Mouse (Mus musculus) forebrain, embryonic 14.5 days (tissue): ENCODE measurements at regions not wholly inside any gene's neighbourhood (a gene's known extent, or its start where the extent isn't known, plus 50 kb on each side); places are given as distances from the start of the nearest gene placed in this dataset.

Experiments used
- ATAC-seq: fragments of 200-750 bp; cut with Nextera tagmentation; 2 replicates; pipeline ENCODE4 v1.8.0; 2017; ENCODE audit warnings: mild to moderate bottlenecking, moderate library complexity
- DNase-seq: peaks from one replicate; pipeline ENCODE4 v3.0.0-alpha.2; 2015; ENCODE audit warnings: low spot score
- H3K27ac ChIP-seq: fragments of 300-500 bp; sonication (generic); 2 replicates; pipeline ENCODE4 v1.5.1; 2014; ENCODE audit warnings: low read depth, mild to moderate bottlenecking, control low read depth, low read length, moderate library complexity
- H3K27me3 ChIP-seq: fragments of 300-500 bp; sonication (generic); replicated peaks from 2 replicates; pipeline ENCODE4 v1.6.1; 2014; ENCODE audit warnings: low read length, control low read depth, mixed read lengths; ENCODE audit not compliant: control insufficient read depth, insufficient read depth
- H3K36me3 ChIP-seq: fragments of 300-500 bp; sonication (generic); 2 replicates; pipeline ENCODE4 v1.6.1; 2014; ENCODE audit warnings: low read length, control low read depth; ENCODE audit not compliant: control insufficient read depth, insufficient read depth
- H3K4me1 ChIP-seq: fragments of 300-500 bp; sonication (generic); 2 replicates; pipeline ENCODE4 v1.6.1; 2014; ENCODE audit warnings: antibody characterized with exemption, low read length, control low read depth; ENCODE audit not compliant: control insufficient read depth, insufficient read depth
- H3K4me2 ChIP-seq: fragments of 300-500 bp; sonication (generic); 2 replicates; pipeline ENCODE4 v1.6.1; 2014; ENCODE audit warnings: mild to moderate bottlenecking, control low read depth, low read length
- H3K4me3 ChIP-seq: fragments of 300-500 bp; sonication (generic); 2 replicates; pipeline ENCODE4 v1.5.1; 2014; ENCODE audit warnings: low read depth, low read length, control low read depth
- H3K9ac ChIP-seq: fragments of 300-500 bp; sonication (generic); 2 replicates; pipeline ENCODE4 v1.6.1; 2014; ENCODE audit warnings: mild to moderate bottlenecking, low read length, control low read depth, moderate library complexity
- H3K9me3 ChIP-seq: fragments of 300-500 bp; sonication (generic); replicated peaks from 2 replicates; pipeline ENCODE4 v1.6.1; 2016; ENCODE audit warnings: low read length, control low read depth, mixed read lengths; ENCODE audit not compliant: control insufficient read depth
- WGBS: fragments of 180-500 bp; shearing (Covaris S2); extraction: QIAGEN DNeasy Blood & Tissue Kit; methylation state at CpG from one replicate; pipeline ENCODE4 v1.1.7; 2014; 5-methylcytosine and 5-hydroxymethylcytosine counted together

DNA sequence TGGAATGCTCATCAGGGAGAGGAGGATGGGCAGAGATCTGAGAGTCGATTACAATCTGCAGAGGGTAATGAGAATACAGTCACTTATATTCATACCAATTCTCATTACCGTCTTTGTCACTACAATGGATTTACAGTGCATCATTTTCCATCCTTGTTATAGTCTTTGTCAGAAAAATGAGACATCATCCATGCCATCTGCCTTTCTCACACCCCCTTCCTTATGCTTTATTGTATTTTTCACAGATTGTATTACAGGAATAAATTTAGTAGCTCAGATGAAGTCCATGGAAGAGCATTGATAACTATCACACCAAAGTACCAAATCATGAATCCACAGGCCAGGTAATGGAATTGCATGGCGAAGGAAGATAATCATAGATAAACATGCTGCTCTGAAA is 779.5 kb downstream of the Cenpc1 start:
- H3K27me3 ChIP-seq: no peaks in the 10 kb centered on the region
- H3K4me1 ChIP-seq: no peaks in the 10 kb centered on the region
- no peaks in the 10 kb centered on the region for H3K36me3 ChIP-seq
- no peak overlapping the region for H3K9ac ChIP-seq
- ATAC-seq (no peak), DNase-seq (no peak)
- H3K27ac ChIP-seq: no peak overlapping the region
- no peaks in the 10 kb centered on the region for H3K9me3 ChIP-seq
- no peak overlapping the region for H3K4me3 ChIP-seq
- 92% methylated on average over 3 of the region's 3 CpGs for WGBS
- no peak overlapping the region for H3K4me2 ChIP-seq

DNA sequence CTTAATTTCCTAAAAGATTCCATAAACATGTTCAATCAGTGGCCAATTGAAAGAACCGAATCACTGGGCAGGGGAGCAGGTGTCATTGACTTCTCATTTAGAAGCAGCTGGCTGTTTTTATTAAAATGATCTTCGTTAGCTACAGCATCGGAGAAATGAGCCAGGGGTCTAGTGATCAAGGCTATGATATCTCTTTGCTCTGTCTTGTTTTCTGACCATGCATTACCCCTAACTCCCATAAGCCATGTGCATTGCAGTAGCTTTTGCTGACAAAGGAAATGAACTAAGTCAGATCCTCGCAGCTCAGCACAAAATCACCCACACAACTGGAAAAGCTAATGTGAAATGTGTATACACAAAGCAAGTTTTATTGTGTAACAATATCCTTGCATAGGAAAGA is 816.9 kb downstream of the Cenpc1 start:
- Histone ChIP-seq H3K27me3 (no peaks in the 10 kb centered on the region), H3K36me3 (no peaks in the 10 kb centered on the region), H3K4me2 (no peak overlapping the region), H3K4me3 (no peak overlapping the region), H3K27ac (no peak overlapping the region), H3K4me1 (no peaks in the 10 kb centered on the region), H3K9me3 (no peaks in the 10 kb centered on the region), H3K9ac (no peak overlapping the region)
- no peak for DNase-seq
- 51% methylated on average over 4 of the region's 4 CpGs for WGBS
- no peak for ATAC-seq

DNA sequence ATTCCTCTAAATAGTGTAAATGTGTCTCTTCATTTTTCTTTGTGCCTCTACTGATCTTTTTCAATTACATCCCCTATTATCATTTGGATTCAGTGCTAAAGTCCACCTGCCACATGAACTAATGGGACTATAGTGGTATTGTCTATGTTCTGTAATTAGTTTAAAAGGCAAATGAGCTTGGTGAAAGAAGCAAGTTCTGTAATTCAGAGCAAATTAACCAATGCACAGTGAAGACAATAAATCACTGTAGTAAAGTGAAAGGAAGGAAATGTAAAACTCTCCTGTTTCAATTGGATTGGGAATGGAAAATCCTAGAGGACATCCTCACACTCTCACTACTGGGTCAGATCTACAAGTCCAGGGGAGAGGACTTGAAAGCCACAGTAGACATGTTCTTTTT is 823.2 kb upstream of the Epha5 start:
- Histone ChIP-seq H3K9me3 (no peaks in the 10 kb centered on the region), H3K4me3 (no peak overlapping the region), H3K4me1 (0 out of 2 replicates have a peak, but pooled peaks cover 3% of the 10 kb centered on the region), H3K9ac (no peak overlapping the region), H3K36me3 (no peaks in the 10 kb centered on the region), H3K4me2 (no peak overlapping the region), H3K27me3 (no peaks in the 10 kb centered on the region), H3K27ac (no peak overlapping the region)
- peak; percentile 81 for DNase-seq
- ATAC-seq: peak; percentile 51

DNA sequence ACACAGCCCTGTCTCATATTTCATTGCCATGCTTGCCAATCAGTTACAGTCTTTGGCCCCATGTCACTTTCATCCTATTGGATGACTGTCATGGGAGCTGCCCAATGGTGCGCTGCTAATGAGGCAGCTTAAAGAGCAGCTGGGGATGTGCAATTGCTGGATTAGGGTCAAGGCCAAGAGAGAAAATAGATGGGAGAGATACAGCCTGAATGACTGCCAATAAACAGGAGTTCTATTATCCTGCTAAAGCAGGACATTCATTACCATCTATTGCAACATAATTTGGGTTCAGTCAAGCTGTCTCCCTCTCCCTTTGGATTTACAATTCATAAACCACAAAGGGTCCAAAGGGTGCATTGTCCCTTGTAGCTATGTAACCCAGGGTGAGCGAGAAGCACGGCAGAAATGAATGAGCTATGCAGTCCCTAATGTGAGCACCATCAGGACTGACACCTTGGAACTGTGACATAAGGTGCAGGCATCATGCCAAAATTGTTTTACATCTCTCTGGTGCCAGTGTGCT is 822.4 kb upstream of the Epha5 start:
- Histone ChIP-seq H3K4me2 (no peak overlapping the region), H3K4me3 (no peak overlapping the region), H3K9ac (no peak overlapping the region), H3K36me3 (no peaks in the 10 kb centered on the region), H3K27ac (0 out of 2 replicates have a peak overlapping the region, but pooled peaks have one; percentile 33), H3K4me1 (0 out of 2 replicates have a peak, but pooled peaks cover 3% of the 10 kb centered on the region), H3K9me3 (no peaks in the 10 kb centered on the region), H3K27me3 (no peaks in the 10 kb centered on the region)
- peak; percentile 95 for DNase-seq
- WGBS: 18% methylated on average over 3 of the region's 3 CpGs
- peak; percentile 97 for ATAC-seq
